Mouse (Mus musculus): Measurements from ENCODE around the gene Mylk. TPM values are rescaled to one million over a fixed set of nuclear protein-coding genes. Genes with fewer than 3 reads are reported as not detected.

Gene Mylk
- polyA plus RNA-seq, 1 experiment from 2014 or later = 5.7 TPM

GRCm38 (mm10) chr16:34854066-34854465, 109.1 kb downstream of the Mylk start:
- H3K4me1 ChIP-seq (ENCODE audit: control insufficient read depth, insufficient read depth, low read length) = no peaks in the 10 kb centered on the region
- H3K27me3 ChIP-seq (ENCODE audit: control insufficient read depth, insufficient read depth, low read depth, low read length) = no peaks in the 10 kb centered on the region
- 36% methylated on average over 7 of the region's 7 CpGs for WGBS
- H3K4me2 ChIP-seq (ENCODE audit: low read length) = no peak overlapping the region
- no peaks in the 10 kb centered on the region for H3K36me3 ChIP-seq (ENCODE audit: control insufficient read depth, insufficient read depth, low read length)
- H3K27ac ChIP-seq (ENCODE audit: low read length) = no peak overlapping the region
- no peak for ATAC-seq
- H3K9ac ChIP-seq (ENCODE audit: low read depth, low read length) = no peak overlapping the region
- no peak overlapping the region for H3K4me3 ChIP-seq (ENCODE audit: low read depth, low read length)
- no peaks in the 10 kb centered on the region for H3K9me3 ChIP-seq (replicated peaks; ENCODE audit: control insufficient read depth, low read length, poor library complexity, severe bottlenecking)

DNA sequence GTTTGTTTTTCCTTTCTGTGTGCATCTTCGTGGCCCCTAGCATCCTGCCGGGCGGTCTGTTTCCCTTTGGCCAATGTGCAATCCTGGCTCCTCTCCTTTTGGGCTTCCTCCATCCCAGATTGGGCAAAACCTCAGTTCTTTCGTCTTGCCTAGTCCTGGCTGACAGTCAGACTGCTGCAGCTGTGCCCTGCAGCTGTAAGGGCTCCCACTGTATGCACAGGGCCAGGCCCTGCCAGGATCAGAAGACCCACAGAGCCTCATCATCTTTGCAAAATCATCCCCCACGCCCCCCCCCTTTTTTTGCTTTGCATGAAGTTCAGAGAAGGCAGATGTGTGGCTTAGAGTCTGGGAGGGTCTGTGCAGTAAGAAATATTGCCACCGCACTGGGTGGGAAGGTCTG, 110.1 kb downstream of the Mylk start:
- no peak overlapping the region for H3K4me2 ChIP-seq (ENCODE audit: low read length)
- no peaks in the 10 kb centered on the region for H3K4me1 ChIP-seq (ENCODE audit: control insufficient read depth, insufficient read depth, low read length)
- H3K36me3 ChIP-seq (ENCODE audit: control insufficient read depth, insufficient read depth, low read length) = no peaks in the 10 kb centered on the region
- no peak overlapping the region for H3K4me3 ChIP-seq (ENCODE audit: low read depth, low read length)
- no peak for ATAC-seq
- H3K27ac ChIP-seq (ENCODE audit: low read length) = no peak overlapping the region
- WGBS = 69% methylated on average over 6 of the region's 6 CpGs
- no peak overlapping the region for H3K9ac ChIP-seq (ENCODE audit: low read depth, low read length)
- no peaks in the 10 kb centered on the region for H3K9me3 ChIP-seq (replicated peaks; ENCODE audit: control insufficient read depth, low read length, poor library complexity, severe bottlenecking)
- no peaks in the 10 kb centered on the region for H3K27me3 ChIP-seq (ENCODE audit: control insufficient read depth, insufficient read depth, low read depth, low read length)

DNA sequence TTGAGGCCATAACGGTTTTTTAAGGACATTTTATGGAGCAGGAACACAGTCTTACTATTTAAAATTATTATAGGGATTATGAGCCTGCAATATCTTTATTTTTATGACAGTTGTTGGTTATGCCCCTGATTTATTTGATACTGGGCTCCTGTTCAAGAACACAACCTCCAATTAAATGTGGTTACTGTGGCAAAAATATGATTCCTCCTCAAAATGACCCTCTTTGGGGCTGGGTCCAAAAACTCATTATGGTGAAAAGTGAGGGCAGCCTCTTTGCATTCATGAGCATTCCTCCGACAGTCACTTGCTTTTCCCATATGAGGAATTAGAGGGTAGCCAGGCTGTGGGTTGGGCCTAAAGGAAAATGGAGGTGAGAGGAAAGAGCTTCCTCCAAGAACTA, 110.7 kb downstream of the Mylk start:
- no peak overlapping the region for H3K4me3 ChIP-seq (ENCODE audit: low read depth, low read length)
- H3K27me3 ChIP-seq (ENCODE audit: control insufficient read depth, insufficient read depth, low read depth, low read length) = no peaks in the 10 kb centered on the region
- ATAC-seq = no peak
- 73% methylated on average over 2 of the region's 2 CpGs for WGBS
- H3K4me1 ChIP-seq (ENCODE audit: control insufficient read depth, insufficient read depth, low read length) = no peaks in the 10 kb centered on the region
- no peak overlapping the region for H3K9ac ChIP-seq (ENCODE audit: low read depth, low read length)
- no peak overlapping the region for H3K27ac ChIP-seq (ENCODE audit: low read length)
- H3K9me3 ChIP-seq (replicated peaks; ENCODE audit: control insufficient read depth, low read length, poor library complexity, severe bottlenecking) = no peaks in the 10 kb centered on the region
- H3K4me2 ChIP-seq (ENCODE audit: low read length) = no peak overlapping the region
- H3K36me3 ChIP-seq (ENCODE audit: control insufficient read depth, insufficient read depth, low read length) = no peaks in the 10 kb centered on the region

GRCm38 (mm10) chr16:34857631-34858030, 112.6 kb downstream of the Mylk start:
- Histone ChIP-seq H3K27ac (ENCODE audit: low read length) (no peak overlapping the region), H3K9me3 (replicated peaks; ENCODE audit: control insufficient read depth, low read length, poor library complexity, severe bottlenecking) (no peaks in the 10 kb centered on the region), H3K4me3 (ENCODE audit: low read depth, low read length) (no peak overlapping the region), H3K4me1 (ENCODE audit: control insufficient read depth, insufficient read depth, low read length) (no peaks in the 10 kb centered on the region), H3K27me3 (ENCODE audit: control insufficient read depth, insufficient read depth, low read depth, low read length) (no peaks in the 10 kb centered on the region), H3K9ac (ENCODE audit: low read depth, low read length) (no peak overlapping the region), H3K4me2 (ENCODE audit: low read length) (no peak overlapping the region), H3K36me3 (ENCODE audit: control insufficient read depth, insufficient read depth, low read length) (no peaks in the 10 kb centered on the region)
- WGBS = 84% methylated on average over 5 of the region's 5 CpGs
- no peak for ATAC-seq

DNA sequence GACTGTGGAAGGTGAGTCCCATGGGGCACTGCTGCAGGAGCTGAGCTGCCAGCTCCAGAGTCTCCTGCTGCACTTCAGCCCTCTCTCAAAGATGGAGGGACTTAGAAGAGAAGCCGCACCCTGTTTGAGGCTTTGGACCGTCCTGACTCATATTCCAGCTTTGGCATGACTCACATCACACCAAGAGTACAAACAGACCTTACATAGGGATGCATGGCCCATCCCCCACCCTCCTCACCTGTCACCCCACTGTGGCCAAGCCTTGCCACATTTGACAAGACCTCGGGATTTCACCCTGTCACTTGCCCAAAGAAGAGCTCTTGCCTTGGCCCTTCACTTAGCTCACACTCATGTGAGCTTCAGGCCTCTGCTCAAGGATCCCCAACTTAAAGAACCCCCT, 115.8 kb downstream of the Mylk start:
- Histone ChIP-seq H3K4me3 (ENCODE audit: low read depth, low read length) (no peak overlapping the region), H3K9me3 (replicated peaks; ENCODE audit: control insufficient read depth, low read length, poor library complexity, severe bottlenecking) (no peaks in the 10 kb centered on the region), H3K9ac (ENCODE audit: low read depth, low read length) (no peak overlapping the region), H3K4me2 (ENCODE audit: low read length) (no peak overlapping the region), H3K36me3 (ENCODE audit: control insufficient read depth, insufficient read depth, low read length) (no peaks in the 10 kb centered on the region), H3K27ac (ENCODE audit: low read length) (no peak overlapping the region), H3K4me1 (ENCODE audit: control insufficient read depth, insufficient read depth, low read length) (no peaks in the 10 kb centered on the region; the same call in 1 of the 2 replicates), H3K27me3 (ENCODE audit: control insufficient read depth, insufficient read depth, low read depth, low read length) (no peaks in the 10 kb centered on the region)
- 94% methylated on average over 3 of the region's 3 CpGs for WGBS
- no peak for ATAC-seq

DNA sequence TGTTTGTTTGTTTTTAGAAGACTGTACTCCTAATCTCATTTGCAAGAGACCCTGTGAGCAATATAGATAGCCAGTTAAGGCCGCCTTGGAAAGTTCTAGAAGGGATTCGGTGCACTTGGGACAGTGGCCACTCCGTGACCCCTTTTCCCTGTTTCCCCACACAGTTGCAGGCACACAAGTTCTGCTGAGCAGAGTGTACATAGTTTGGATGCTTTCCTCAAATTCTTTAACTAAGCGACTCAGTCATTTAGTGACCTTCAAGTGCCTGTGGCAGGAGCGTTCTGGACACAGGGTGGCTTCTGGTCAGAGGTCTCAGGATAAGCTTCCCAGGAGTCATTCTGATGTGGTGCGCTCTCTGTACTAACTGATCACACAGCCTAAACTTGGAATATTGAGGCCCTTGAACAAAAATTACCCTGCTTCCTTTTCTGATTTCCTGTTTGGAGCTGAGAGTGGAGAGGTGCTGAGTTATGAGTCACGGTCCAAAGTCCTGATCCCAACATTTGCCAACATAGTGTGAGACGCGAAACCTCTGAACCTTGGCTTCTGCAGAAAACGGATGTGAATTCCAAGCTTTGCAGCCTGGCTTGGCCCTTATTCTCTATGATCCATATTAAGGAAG, 116.8 kb downstream of the Mylk start:
- ATAC-seq = no peak
- no peak overlapping the region for H3K4me2 ChIP-seq (ENCODE audit: low read length)

GRCm38 (mm10) chr16:34865373-34865772, 120.4 kb downstream of the Mylk start:
- whole genome bisulfite sequencing = 87% methylated on average over 4 of the region's 4 CpGs
- Histone ChIP-seq H3K36me3 (ENCODE audit: control insufficient read depth, insufficient read depth, low read length) (no peaks in the 10 kb centered on the region), H3K9ac (ENCODE audit: low read depth, low read length) (no peak overlapping the region), H3K27ac (ENCODE audit: low read length) (no peak overlapping the region), H3K27me3 (ENCODE audit: control insufficient read depth, insufficient read depth, low read depth, low read length) (no peaks in the 10 kb centered on the region), H3K4me2 (ENCODE audit: low read length) (no peak overlapping the region), H3K9me3 (replicated peaks; ENCODE audit: control insufficient read depth, low read length, poor library complexity, severe bottlenecking) (no peaks in the 10 kb centered on the region), H3K4me1 (ENCODE audit: control insufficient read depth, insufficient read depth, low read length) (no peaks in the 10 kb centered on the region; the same call in 1 of the 2 replicates), H3K4me3 (ENCODE audit: low read depth, low read length) (no peak overlapping the region)
- ATAC-seq = no peak

More for the DNA sequence above, 116.8 kb downstream of the Mylk start:
- no peak overlapping the region for H3K27ac ChIP-seq (ENCODE audit: low read length)
- no peak overlapping the region for H3K9ac ChIP-seq (ENCODE audit: low read depth, low read length)
- no peaks in the 10 kb centered on the region for H3K36me3 ChIP-seq (ENCODE audit: control insufficient read depth, insufficient read depth, low read length)
- no peaks in the 10 kb centered on the region; the same call in 1 of the 2 replicates for H3K4me1 ChIP-seq (ENCODE audit: control insufficient read depth, insufficient read depth, low read length)
- H3K4me3 ChIP-seq (ENCODE audit: low read depth, low read length) = no peak overlapping the region
- H3K27me3 ChIP-seq (ENCODE audit: control insufficient read depth, insufficient read depth, low read depth, low read length) = no peaks in the 10 kb centered on the region
- no peaks in the 10 kb centered on the region for H3K9me3 ChIP-seq (replicated peaks; ENCODE audit: control insufficient read depth, low read length, poor library complexity, severe bottlenecking)
- 92% methylated on average over 10 of the region's 10 CpGs for WGBS

- Histone ChIP-seq H3K27ac (ENCODE audit: low read length) (no peak overlapping the region), H3K36me3 (ENCODE audit: control insufficient read depth, insufficient read depth, low read length) (no peaks in the 10 kb centered on the region), H3K4me3 (ENCODE audit: low read depth, low read length) (no peak overlapping the region), H3K9ac (ENCODE audit: low read depth, low read length) (no peak overlapping the region), H3K4me2 (ENCODE audit: low read length) (no peak overlapping the region), H3K4me1 (ENCODE audit: control insufficient read depth, insufficient read depth, low read length) (no peaks in the 10 kb centered on the region; the same call in 1 of the 2 replicates), H3K9me3 (replicated peaks; ENCODE audit: control insufficient read depth, low read length, poor library complexity, severe bottlenecking) (no peaks in the 10 kb centered on the region), H3K27me3 (ENCODE audit: control insufficient read depth, insufficient read depth, low read depth, low read length) (no peaks in the 10 kb centered on the region)
- no peak for ATAC-seq
- 95% methylated on average over 2 of the region's 2 CpGs for WGBS
Observed at GRCm38 (mm10) chr16:34867217-34867616, 122.2 kb downstream of the Mylk start.

DNA sequence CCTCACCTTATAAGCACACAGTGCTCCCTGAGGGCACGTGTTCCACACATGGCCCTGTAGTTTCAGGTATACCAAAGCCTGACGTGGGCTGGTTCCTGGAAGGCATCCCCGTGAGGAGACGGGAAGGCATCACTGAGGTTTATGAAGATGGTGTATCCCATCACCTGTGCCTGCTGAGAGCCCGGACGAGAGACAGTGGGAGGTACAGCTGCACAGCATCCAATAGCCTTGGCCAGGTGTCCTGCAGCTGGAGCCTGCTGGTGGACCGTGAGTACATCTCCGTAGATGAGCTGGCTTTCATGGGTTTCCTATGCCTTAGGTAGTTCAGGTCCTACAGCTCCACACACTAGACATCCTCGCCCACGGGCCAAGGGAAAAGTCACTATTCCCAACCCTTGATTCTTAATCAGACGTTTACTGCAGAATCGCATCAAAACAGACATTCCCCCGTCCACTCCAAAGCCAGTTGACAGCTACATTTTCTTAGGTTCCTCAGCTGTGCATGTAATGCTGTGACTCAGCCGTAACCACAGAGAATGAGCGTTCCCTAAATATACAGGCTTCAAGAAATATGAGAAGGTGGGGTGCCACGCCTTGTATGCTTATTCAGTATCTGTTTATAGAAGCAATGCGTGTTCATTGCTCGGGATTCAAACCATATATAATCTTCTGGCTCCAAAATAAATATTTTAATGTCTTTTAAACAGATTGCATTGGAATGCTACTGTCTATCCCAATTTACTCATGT, 135.2 kb downstream of the Mylk start:
- H3K4me3 ChIP-seq (ENCODE audit: low read depth, low read length) = no peak overlapping the region
- WGBS = 90% methylated on average over 18 of the region's 18 CpGs
- H3K27ac ChIP-seq (ENCODE audit: low read length) = no peak overlapping the region
- no peak overlapping the region for H3K9ac ChIP-seq (ENCODE audit: low read depth, low read length)
- H3K4me2 ChIP-seq (ENCODE audit: low read length) = no peak overlapping the region
- no peaks in the 10 kb centered on the region for H3K4me1 ChIP-seq (ENCODE audit: control insufficient read depth, insufficient read depth, low read length)
- no peaks in the 10 kb centered on the region for H3K9me3 ChIP-seq (replicated peaks; ENCODE audit: control insufficient read depth, low read length, poor library complexity, severe bottlenecking)
- no peak for ATAC-seq
- H3K27me3 ChIP-seq (ENCODE audit: control insufficient read depth, insufficient read depth, low read depth, low read length) = no peaks in the 10 kb centered on the region
- no peaks in the 10 kb centered on the region for H3K36me3 ChIP-seq (ENCODE audit: control insufficient read depth, insufficient read depth, low read length)

All from midbrain, embryonic 16.5 days (tissue).